Mouse (Mus musculus) olfactory bulb, adult 2 months (tissue): ENCODE results near the gene Fsd2.

Experiments
- CTCF ChIP-seq: fragments of 200-500 bp; IDR thresholded peaks from 2 replicates; pipeline ENCODE4 v1.5.1; 2012; ENCODE audit warnings: low read depth, mild to moderate bottlenecking, low read length, moderate library complexity; ENCODE audit not compliant: insufficient read depth
- POLR2A ChIP-seq: fragments of 200-500 bp; IDR thresholded peaks from 2 replicates; pipeline ENCODE4 v1.6.1; 2012; ENCODE audit warnings: mild to moderate bottlenecking, low read depth, low read length, moderate library complexity; ENCODE audit not compliant: insufficient read depth

- TF ChIP-seq CTCF (no peak), POLR2A (no peak)
Observed at GRCm38 (mm10) chr7:81559231-81559980, 7.3 kb downstream of the Fsd2 start.
